Mouse (Mus musculus): ENCODE data around the gene Oas1g. TPM values are rescaled to one million over a fixed set of nuclear protein-coding genes. Genes with fewer than 3 reads are reported as not detected.
A peak's percentile ranks its signal among the peaks of the same experiment; 100 is the strongest.
"Not testable (repeated sequence)": the region's sequence is repeated elsewhere in the genome, so short reads cannot be mapped to it uniquely, and the experiment has no call there.

The Oas1g gene
- total and polyA plus RNA-seq, 3 experiments: 0.66 to 2.5 (median 1.1) TPM

DNA sequence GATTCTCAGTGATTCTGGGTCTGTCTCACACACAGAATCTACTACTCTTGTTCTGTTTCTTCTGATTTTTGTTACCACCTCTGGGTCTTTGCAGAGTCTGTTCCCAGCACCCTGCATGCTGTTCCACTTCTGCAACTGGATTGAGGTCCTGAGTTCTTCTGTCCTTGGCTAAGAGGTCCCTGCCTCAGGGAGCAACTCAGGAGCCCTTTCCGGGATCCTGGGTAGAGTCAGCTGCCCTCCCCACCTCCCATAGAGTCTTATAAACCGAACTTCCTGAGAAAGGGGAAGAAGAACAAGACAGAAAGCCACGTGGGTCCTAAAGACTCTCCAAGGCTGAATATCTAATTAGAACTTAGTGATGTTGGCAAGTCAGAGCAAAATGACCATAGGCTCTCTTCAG is 3.6 kb upstream of the Oas1g start:
- no peak for DNase-seq

DNA sequence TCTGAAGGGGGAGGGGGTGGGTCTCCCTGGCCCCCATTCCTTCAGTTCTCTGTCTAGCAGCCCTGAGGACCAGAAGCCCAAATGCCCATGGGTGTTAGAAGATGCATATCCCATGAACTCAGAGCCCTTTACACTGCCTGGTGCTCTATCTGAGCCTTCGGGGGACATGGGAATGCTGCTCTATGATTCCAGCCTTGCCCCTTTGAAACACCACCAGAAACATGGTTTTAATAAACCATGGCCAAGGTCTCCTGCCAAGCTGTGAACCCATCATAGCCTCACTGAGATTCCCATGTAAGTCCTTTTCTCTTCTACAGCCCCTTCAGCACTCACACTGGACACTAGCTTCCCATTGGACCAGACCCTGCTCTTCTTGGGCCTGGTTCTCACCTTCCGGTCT is 2.6 kb upstream of the Oas1g start:
- DNase-seq: no peak

DNA sequence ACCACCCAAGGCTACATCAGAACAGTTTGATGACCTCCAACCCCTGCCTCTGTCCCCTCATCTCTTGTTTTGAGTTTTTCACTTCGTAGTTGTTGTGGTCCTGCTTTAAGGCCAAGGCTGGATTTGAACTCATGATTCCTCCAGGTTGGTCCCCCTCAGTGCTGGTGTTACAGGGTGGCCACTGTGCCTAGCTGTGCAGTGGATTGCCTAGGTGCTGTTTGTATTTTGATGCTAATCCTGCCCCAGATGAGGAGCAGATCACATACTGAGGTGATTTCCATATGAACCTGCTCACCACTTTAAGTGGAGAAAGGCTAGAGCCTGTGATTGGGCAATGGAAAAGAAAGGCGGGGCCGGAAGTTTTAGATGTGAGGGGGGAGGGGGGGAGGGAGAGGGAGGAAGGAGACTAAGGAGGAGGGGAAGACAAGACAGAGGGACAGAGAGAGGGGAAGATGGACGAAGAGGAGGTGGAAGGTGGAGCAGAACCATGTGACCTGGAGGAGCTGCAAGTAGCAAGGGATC is 942 bp upstream of the Oas1g start:
- DNase-seq: not testable (repeated sequence)

DNA sequence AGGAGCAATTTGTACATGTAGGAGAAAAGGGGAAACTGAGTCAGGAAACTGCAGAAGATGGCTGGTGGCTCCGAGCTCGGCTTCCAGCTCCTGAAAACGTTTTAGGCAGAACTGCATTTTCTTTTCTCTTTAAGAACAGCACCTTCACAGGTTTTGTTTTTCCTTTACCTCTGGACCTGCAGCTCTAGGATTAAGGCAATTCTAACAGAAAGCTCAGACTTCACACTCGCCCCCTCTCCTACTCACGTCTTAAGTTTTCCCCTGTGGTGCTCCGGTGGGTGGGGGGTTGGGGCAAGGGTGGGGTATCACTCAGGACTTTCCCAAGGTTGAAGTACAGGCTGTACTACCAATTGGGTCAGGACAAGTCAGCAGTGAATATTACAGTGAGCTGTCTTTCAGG is 418 bp upstream of the Oas1g start:
- DNase-seq: no peak

DNA sequence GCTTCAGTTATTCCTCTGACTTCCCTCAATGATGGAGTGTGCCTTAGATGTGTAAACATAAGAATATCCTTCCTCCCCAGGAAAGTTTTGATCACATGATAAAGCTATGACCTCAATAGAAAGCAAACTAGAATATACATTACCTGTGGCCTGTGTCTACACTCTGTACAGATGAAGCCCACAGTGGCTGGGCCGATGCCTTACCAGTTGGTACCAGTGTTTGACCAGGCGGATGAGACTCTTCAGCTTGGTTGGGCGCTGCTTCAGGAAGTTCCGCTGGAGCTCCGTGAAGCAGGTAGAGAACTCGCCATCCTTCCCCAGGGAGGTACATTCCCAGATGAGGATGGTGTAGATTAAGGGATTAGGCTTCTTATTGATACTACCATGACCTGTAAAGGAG is 5.7 kb downstream of the Oas1g start:
- DNase-seq: not testable (repeated sequence)

DNA sequence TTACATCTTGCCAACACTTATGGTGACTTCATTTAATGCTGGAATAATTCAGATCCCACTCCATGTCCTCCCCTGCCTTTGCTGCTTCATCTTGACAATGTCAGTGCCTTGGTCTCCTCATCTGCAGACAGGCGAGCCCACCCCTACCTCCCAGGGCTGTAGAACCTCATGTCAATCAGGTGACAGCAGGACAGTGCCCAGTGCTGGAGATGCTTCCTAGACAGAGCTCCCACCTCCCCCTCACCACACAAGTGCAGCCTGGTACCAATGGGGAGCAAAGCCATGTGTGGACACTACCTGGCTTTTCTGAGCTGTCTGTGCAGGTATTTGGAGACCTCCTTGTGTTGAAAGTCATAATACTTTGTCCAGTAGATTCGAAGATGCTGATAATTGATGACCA is 8.6 kb downstream of the Oas1g start:
- not testable (repeated sequence) for DNase-seq

DNA sequence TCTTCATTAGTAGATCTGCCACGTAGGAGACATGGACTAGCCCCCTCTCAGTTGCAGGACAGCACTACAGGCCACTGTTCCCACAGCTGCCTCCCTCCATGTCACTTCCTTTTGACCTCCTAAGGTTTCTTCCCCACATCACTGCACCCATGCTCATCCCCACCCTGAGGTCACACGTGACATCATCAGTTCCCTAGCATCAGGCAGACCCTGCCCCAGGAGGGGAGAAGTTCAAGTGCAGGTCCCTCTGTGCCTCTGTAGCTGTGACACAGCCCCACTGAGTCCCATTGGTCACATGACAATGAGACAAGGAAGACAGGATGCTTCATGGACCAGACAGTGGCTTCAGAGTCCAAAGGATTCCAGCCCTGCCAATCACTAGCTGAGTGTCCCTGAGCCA is 10.0 kb downstream of the Oas1g start:
- not testable (repeated sequence) for DNase-seq

DNA sequence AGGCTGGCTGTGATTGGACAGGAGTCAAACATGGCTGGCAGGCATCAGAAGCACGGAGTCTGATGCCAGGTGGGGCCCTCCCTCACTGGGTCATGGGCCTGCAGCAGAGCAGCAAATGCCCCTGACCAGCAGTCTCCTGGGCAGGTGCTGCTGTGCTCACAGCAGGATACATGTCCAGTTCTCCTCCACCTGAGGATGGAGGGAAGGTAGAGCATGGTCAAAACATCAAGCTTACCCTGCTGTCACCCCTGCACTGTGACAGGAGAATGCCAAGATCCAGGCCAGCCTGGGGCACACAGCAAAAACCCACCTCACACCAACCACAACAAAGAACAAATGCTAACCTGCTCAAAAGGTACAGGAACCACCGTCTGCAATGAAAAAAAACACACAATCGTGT is 10.6 kb downstream of the Oas1g start:
- DNase-seq: not testable (repeated sequence)

DNA sequence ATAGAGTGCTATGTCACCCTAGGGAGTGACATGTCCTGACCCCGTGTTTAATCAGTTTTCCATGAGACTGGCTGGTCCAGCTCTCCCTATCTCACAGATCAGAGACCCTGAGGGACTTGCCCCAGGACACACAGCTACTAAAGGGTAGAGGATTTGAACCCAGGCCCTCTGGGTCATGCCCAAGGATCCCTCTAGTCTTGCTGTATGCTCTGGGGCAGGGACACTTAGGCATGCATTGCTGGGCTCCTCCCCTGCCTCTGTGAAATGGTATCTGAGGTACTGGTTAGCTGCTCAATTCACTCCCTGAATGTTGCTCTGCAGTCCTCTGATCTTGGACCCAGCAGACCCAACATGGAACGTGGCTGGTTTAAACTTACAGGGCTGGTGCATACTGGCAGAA is 15.9 kb downstream of the Oas1g start:
- no peak for DNase-seq

DNA sequence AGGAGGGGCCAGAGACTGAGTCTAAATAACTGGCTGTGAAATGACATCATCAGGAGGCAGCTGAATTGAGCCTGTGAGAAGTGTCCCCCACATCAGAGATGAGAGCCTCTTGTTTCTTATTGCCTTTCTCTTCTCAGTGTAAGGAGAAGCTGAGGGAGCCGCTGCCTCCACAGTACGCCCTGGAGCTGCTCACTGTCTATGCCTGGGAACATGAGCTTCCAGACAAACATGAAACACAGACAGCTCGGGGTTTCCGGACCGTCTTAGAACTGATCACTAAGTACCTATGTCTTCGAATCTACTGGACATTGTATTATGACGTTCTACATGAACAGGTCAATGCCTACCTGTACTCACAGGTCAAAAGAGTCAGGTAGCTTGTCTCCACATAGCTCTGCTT is 16.6 kb downstream of the Oas1g start:
- no peak for DNase-seq

DNA sequence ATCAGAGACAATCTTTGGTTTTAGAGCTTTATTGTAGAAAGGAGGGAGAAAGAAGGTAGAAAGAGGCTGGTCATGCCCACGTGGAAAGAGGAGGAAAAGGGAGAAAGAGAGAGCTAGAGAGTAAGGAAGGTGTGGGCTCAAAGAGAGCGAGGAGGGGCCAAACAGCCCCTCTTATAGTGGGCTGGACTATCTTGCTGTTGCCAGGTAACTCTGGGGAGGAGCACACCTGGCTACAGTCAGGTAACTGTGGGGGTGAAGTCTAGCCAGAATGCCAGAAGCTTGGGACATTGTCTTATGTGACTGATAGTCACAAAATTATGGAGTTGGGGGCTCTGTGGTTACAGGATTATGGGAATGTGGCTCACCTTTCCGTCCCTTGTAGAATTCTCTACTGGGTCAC is 17.3 kb downstream of the Oas1g start:
- no peak for DNase-seq

DNA sequence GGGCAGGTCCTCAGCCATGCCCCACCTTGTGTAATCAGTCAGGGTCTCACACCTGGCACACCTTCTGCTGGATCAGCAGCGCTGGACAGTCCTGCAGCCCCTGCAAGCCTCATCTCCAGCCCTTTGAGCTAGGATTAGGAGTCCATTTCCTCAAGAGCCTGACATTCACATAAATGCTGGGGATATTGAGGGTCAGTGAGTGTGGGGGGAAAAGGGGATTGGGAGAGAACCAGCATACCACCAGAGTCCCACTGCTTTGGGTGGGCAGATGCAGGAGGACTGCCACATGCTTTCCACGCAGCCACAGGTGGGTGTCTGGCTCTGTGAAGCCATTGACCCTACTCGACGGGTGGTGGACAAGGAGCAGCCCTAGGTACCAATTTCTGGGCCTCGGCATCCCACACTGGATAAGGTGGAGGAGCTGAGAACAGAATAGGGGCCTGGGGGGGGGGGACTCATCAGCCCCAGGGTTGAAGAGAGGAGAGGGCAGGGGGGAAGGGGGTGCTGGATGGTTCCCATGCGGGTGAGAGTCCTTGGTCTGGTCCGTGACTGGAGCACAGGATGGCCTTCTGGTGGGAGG is 17.9 kb downstream of the Oas1g start:
- DNase-seq: no peak

DNA sequence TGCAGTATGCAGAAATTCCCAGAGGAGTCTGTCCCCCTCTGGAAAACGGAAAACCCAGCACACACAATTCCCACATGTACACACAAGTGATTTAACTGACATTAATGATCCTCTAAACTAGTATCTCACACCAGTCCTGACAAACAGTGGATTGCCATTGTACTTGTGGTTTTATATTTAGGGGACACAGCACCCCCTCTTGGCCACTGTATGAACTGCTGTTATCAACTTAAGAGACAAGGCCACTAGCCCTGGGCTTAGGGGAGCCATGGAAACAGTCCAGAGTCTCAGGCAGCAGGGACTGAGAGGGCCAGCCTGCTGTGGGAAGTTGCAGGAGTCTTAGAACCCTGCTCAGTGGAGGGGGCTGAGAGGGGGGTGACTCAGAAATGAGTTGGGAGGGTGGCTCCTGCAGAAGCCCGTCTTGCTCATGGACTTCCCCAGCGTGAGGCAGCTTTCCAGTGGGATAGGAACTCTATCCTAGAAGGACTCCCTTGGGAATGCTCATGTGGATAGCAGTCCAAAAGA is 22.0 kb downstream of the Oas1g start:
- no peak for DNase-seq

DNA sequence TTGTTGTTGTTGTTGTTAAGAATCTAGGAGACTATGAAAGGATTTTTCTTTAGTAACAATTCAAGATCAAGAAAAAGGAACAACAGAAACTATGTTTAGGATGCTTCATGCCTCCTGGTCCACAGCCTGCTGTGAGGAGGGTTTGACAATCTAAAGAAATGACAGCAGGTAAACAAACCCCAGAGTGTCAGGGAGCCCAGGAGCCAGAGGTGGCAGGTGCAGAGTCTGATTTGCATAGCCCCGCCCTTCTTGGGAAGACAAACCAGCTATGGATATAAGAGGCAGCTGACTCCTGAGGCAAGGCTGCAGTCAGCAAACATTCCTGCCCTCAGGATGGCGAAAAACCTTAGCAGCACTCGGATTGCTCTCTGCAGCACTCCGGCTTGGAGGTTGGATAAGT is 26.3 kb downstream of the Oas1g start, which contains the start of gene Oas1h:
Oas1h (plus strand) TSS at position 301 of the 400 bp plus-strand sequence.
- DNase-seq: no peak

DNA sequence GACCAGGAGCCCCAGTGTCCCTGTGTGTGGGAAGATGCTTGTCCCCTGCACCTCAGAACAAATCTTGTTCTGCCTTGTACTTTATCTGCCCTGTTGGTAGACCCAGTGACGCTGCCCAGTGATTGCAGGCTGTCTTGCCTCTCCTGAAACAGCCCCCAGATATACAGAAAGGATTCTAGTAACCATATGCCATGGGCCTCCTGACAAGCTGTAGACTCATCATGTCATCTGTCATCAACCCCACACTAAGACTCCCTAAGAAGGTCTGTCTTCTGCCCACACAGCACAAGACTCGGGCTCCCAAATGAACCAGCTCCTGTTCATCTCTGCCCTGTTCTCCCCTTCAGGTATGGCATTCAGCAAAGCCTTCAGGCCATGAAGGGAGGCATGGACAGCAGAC is 28.2 kb downstream of the Oas1g start:
- DNase-seq: no peak

DNA sequence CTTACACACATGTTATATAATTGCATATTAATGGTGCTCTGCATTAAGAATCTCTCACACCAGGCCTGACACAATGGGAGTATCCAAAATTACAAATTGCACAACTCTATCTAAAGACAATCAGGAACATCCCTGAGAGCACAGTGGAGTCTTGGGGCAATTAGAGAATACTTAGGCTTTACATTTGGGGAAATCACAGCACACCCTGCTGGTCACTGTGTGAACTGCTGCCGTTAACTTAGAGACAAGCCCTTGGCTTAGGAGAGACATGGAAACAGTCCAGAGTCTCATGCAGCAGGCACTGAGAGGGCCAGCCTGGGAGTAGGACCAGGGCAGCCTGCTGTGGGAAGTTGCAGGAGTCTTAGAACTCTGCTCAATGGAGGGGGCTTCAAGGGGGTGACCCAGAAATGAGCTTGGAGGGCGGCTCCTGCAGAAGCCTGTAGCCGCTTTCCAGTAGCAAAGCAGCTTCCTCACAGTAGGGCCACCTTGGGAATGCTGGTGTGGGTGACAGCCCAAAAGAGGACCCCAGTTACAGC is 37.7 kb downstream of the Oas1g start:
- peak; percentile 11 for DNase-seq

DNA sequence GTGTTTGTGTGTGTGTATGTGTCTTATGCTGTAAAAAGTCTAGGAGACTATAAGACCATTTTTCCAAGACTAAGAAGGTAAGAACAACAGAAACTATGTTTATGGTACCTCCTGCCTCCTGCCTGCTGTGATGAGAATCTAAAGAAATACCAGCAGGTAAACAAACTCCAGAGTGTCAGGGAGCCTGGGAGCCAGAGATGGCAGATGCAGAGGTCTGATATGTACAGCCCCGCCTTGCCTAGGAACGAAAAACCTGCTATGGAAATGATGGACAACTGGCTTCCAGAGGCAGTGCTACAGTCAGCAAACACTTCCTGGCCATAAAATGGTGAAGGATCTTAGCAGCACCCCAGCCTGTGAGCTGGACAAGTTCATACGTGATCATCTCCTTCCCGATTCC is 40.3 kb downstream of the Oas1g start, which contains the start of gene Oas1f:
Oas1f (plus strand) TSS at position 301 of the 400 bp plus-strand sequence.
- no peak for DNase-seq

DNA sequence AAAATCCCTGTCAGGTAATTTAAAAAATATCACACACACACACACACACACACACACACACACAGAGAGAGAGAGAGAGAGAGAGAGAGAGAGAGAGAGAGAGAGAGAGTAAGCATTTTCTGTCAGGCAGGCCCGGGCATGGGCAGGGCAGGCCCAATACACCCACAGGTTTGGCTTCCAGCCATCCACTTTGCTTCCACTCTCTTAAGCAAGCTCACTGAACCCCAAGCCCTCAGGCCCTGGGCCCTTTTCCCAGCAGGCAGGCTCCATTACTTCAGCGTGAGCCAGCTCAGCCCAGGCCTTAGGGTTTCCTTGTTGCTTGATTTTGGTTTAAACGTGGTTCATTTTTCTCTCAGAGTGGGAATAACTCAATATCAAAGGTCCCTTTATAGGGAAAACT is 42.7 kb downstream of the Oas1g start:
- DNase-seq: peak; percentile 25

DNA sequence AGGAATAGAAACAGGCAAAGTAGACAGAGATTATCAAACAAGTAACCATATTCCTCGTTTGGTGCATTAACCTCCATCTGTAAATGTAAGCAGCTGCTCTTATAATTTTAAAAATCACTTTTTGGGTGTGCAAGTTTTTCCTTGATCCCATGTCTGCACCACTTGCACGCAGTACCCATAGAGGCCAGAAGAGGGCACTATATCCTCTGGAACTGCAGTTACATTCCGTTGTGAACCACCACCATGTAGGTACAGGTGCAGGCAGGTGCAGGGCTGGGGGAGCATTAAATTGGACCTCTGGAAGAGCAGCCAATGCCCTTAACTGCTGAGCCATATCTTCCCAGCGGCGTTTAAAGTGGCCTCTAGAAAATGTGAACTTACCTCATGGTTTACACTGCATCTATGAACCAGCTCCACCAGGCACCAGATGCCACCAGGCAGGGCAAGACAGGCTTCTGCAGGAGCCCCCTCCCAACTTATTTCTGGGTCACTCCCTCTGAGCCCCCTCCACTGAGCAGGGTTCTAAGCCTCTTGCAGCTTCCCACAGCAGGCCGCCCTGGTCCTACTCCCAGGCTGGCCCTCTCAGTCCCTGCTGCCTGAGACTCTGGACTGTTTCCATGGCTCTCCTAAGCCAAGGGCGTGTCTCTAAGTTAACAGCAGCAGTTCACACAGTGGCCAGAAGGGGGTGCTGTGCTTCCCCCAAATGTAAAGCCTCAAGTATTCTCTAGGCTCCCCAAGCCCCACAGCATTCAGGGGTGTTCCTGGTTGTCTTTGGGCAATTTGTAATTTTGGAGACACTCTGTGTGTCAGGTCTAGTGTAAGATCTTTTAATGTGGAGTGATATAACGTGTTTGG is 50.5 kb downstream of the Oas1g start:
- peak; percentile 16 for DNase-seq

DNA sequence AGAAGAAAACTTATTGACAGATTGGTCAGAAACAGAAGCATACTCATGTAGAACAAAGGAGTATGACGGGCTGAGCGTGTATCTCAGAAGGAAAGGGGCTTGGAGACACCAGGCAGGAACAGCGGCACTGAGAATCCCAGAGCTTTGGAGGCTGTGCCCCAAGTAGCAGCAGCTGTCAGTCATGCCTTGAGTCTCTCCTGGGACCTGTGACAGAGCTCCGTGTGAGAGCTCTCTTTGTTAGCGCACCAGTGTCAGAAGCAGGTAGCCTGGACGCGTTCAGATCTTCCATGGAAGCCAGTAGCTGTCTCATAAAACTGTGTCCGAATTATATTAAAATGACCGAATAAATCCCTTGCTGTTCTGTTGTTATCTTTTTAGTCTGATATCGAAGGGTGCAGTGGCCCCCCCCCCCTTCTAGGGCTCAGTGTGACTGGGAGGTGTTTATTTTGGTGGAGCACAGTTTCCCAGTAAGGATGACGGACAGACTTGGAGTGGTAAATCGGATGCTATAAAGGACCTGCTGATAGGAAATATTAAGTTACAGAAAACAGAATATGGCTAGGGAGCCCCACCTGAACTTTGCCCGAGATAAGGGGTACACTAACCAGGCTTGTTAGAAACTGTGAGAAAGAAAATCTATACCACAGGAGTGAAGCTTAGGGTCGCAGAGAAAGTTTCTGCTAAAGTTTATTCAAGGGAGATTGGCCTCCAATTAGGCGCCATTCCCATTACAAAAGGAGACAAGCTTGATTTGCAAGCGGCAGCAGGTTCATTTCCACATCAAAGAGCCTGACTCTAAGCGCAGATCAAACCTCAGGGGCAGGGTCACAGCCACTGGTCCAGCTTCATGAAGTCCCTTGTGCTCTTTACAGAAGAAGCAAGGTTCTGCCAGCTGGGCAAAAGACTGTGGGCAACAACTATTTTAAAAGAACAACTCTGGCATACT is 53.8 kb downstream of the Oas1g start:
- no peak for DNase-seq

DNA sequence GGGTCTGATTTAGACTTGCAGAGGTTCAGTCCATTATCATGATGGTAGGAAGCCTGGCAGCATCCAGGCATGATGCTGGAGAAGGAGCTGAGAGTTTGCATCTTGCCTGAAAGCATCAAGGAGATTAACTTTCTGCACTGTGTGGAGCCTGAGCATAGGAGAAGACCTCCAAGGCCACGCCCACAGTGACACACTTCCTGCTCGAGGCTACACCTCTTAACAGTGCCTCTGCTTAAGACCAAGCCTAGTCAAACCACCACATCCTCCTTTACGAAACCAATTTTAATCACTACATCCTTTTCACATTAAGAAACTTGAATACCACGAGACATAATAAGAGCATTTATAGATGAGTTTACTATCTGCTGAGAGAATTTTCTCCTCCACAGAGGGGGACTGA is 56.4 kb downstream of the Oas1g start:
- DNase-seq: no peak
